Comparison of ENCODE assay signal across 8 mouse cellular contexts in the genomic region with DNA sequence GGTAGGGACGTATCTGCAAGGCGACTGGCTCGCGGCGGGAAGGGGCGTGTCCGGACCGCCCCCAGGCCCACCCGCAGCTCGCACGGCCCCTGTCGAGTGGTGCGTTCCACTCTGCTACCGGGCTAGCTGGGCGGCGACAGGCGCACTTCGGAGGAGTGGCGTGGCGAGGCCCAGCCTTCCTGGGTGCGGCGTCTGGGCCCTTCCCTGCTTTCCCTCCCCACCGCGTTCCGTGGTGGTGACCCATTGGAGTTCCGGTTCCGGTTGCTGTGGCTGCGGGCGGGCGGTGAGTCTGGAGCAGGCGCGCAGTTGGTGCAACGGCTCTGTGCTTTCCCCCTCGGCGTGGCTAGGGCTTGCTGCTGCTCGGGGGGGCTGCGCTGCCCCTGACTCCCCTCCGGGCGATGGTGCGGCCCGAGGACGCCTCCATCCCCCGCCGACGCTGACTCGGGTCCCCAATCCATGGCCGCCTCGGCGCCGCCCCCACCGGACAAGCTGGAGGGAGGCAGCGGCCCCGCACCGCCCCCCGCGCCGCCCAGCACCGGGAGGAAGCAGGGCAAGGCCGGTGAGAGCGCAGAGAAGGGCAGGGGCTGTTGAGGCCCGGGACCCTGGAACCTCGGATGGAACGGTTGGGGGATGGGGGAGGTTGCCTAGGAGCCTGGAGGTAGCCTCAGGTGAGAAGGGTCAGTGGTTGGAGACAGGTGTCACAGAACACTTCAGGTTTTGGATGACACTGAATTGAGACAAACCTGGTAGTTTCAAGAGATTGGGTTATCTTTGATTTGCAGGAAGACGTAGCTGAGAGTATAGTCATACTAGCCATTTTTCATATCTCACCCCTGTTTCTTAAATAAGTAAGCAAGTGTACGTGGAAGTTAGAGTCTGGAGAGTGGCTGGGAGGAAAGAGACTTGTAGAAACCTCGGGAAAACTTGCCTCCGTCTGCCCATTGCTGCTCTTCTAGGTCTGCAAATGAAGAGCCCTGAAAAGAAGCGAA. TPM values are rescaled to one million over a fixed set of nuclear protein-coding genes. Genes with fewer than 3 reads are reported as not detected.
DNase-seq lines count a peak whose midpoint lies in the region; ATAC-seq lines count a peak whose summit lies in the region.

A gene (plus strand): TSS at position 44 of the 989 bp plus-strand sequence.

- H3K9ac ChIP-seq in heart, embryonic 15.5 days, result peak within 1 kb of the TSS; percentile 93
- peak within 1 kb of the TSS; percentile 88 for H3K9ac ChIP-seq in liver, embryonic 15.5 days
- peak within 1 kb of the TSS; percentile 95 for H3K9ac ChIP-seq in neural tube, embryonic 12.5 days

- peak within 1 kb of the TSS; percentile 85 for H3K4me2 ChIP-seq in heart, embryonic 15.5 days
- H3K4me2 ChIP-seq in liver, embryonic 15.5 days, result peak within 1 kb of the TSS; percentile 91
- peak within 1 kb of the TSS; percentile 91 for H3K4me2 ChIP-seq in neural tube, embryonic 12.5 days (replicated peaks)

- peak within 1 kb of the TSS; percentile 100 for H3K4me3 ChIP-seq in forebrain, embryonic 10.5 days
- peak within 1 kb of the TSS; percentile 92 for H3K4me3 ChIP-seq in heart, embryonic 15.5 days
- H3K4me3 ChIP-seq in liver, embryonic 15.5 days (replicated peaks), result peak within 1 kb of the TSS; percentile 87
- H3K4me3 ChIP-seq in neural tube, embryonic 12.5 days, result peak within 1 kb of the TSS; percentile 99

- no peaks in the 10 kb centered on the region for H3K27me3 ChIP-seq in forebrain, embryonic 10.5 days (ENCODE audit: poor library complexity, severe bottlenecking)
- no peaks in the 10 kb centered on the region for H3K27me3 ChIP-seq in heart, embryonic 15.5 days
- no peaks in the 10 kb centered on the region for H3K27me3 ChIP-seq in liver, embryonic 15.5 days
- H3K27me3 ChIP-seq in neural tube, embryonic 12.5 days (replicated peaks), result no peaks in the 10 kb centered on the region

- whole genome bisulfite sequencing in forebrain, embryonic 10.5 days, result 2% methylated on average over 66 of the region's 68 CpGs
- WGBS in heart, embryonic 15.5 days, result 2% methylated on average over 68 of the region's 68 CpGs
- 2% methylated on average over 67 of the region's 68 CpGs for WGBS in liver, embryonic 15.5 days (ENCODE audit: insufficient replicate concordance)
- WGBS in neural tube, embryonic 12.5 days, result 2% methylated on average over 67 of the region's 68 CpGs

- ATAC-seq in CD4-positive, CD25-positive, alpha-beta regulatory T cell, adult 4 months, result peak; percentile 98
- peak; percentile 96 for ATAC-seq in heart, embryonic 15.5 days (replicated peaks; ENCODE audit: insufficient number of reproducible peaks, insufficient read depth, low FRiP score, low read depth)
- ATAC-seq in liver, embryonic 15.5 days (ENCODE audit: insufficient read depth), result peak; percentile 97
- ATAC-seq in neural tube, embryonic 12.5 days (ENCODE audit: low FRiP score, low read depth), result peak; percentile 97

- peak; percentile 74 for DNase-seq in c-Kit-negative CD71-positive TER-119-positive erythroid progenitor cells, embryonic 14.5 days (ENCODE audit: low read depth, low spot score)
- peak; percentile 94 for DNase-seq in forebrain, embryonic 10.5 days (ENCODE audit: extremely low spot score, low spot score)
- peak; percentile 97 to 98 for DNase-seq in kidney, postnatal 36 days
- peak; percentile 95 for DNase-seq in telencephalon, adult 2 months (ENCODE audit: low read depth, low spot score)

- no peaks in the 10 kb centered on the region for H3K9me3 ChIP-seq in forebrain, embryonic 10.5 days
- no peaks in the 10 kb centered on the region for H3K9me3 ChIP-seq in heart, embryonic 15.5 days (replicated peaks)
- H3K9me3 ChIP-seq in liver, embryonic 15.5 days (replicated peaks), result no peaks in the 10 kb centered on the region
- H3K9me3 ChIP-seq in neural tube, embryonic 12.5 days, result no peaks in the 10 kb centered on the region

- peaks cover 47% of the 10 kb centered on the region for H3K4me1 ChIP-seq in forebrain, embryonic 10.5 days
- H3K4me1 ChIP-seq in heart, embryonic 15.5 days (replicated peaks), result peaks cover 24% of the 10 kb centered on the region
- H3K4me1 ChIP-seq in liver, embryonic 15.5 days (replicated peaks), result peaks cover 45% of the 10 kb centered on the region
- H3K4me1 ChIP-seq in neural tube, embryonic 12.5 days, result peaks cover 11% of the 10 kb centered on the region

- H3K36me3 ChIP-seq in forebrain, embryonic 10.5 days (replicated peaks), result peaks cover 64% of the 10 kb centered on the region
- H3K36me3 ChIP-seq in heart, embryonic 15.5 days, result peaks cover 46% of the 10 kb centered on the region
- peaks cover 65% of the 10 kb centered on the region for H3K36me3 ChIP-seq in liver, embryonic 15.5 days (replicated peaks)
- H3K36me3 ChIP-seq in neural tube, embryonic 12.5 days, result peaks cover 46% of the 10 kb centered on the region

- H3K27ac ChIP-seq in forebrain, embryonic 10.5 days, result peak within 1 kb of the TSS; percentile 96
- peak within 1 kb of the TSS; percentile 90 for H3K27ac ChIP-seq in heart, embryonic 15.5 days
- H3K27ac ChIP-seq in liver, embryonic 15.5 days (replicated peaks), result peak within 1 kb of the TSS; percentile 88
- H3K27ac ChIP-seq in neural tube, embryonic 12.5 days, result peak within 1 kb of the TSS; percentile 69

RNA-seq across cellular contexts. Expression of the gene that starts here (rescaled TPM):
- polyA plus RNA-seq in CD4-positive, CD25-positive, alpha-beta regulatory T cell, adult 4 months (2017; shearing (Covaris generic)), result 1 to 10 TPM; 6.0 to 7.9 TPM
- 34.9 and 40.9 TPM in 2 replicates for polyA plus RNA-seq in forebrain, embryonic 10.5 days (2016; fragmentation: Nextera tagmentation; extraction: Ambion mirVana)
- 21.1 and 28.1 TPM in 2 replicates for polyA plus RNA-seq in heart, embryonic 15.5 days (2015; fragmentation: Nextera tagmentation; extraction: Ambion mirVana)
- polyA plus RNA-seq in liver, embryonic 15.5 days (2015; fragmentation: Nextera tagmentation; extraction: Ambion mirVana), result 10.1 and 10.6 TPM in 2 replicates
- 55.9 and 57.3 TPM in 2 replicates for polyA plus RNA-seq in neural tube, embryonic 12.5 days (2016; fragmentation: Nextera tagmentation; extraction: Ambion mirVana)

Comparison
In these comparisons a context has a peak if more than half of its experiments do, and no peak if none do; other contexts are left out.
1. Peak in every context shown above with its lines: DNase-seq, ATAC-seq, H3K4me3 ChIP-seq and H3K27ac ChIP-seq.